Mouse (Mus musculus) T-helper 1 cell (primary cell): Measurements from ENCODE around the gene Rnf19b.

Experiments used
- in situ Hi-C: fragments of 300-600 bp; cut with MboI, MseI; formaldehyde crosslinking; loops from one replicate; pipeline ENCODE4 v1.15.1; 2025; ENCODE audit warnings: high pct_unique_total_duplicates

Gene Rnf19b

DNA sequence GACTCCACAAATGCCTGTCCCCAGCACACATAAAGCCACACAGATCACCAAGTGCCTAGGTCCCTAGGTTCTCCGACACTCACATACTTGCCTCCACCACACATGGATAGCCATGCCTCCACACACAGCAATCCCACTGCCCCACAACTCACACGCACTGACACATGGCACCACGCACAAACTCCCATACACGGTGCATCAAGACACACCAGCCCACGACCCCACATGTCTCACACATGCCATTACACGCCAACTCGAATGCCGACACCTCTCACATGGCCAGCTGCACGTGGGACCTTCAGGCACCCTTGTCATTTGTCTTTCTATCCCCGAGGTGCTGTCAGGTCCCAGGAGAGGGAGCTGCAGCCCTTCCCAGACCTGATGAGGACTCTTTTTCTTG, 61.6 kb downstream of the Rnf19b start:
- in situ Hi-C loops = no loop called here

- in situ Hi-C loops = no loop called here
Observed at GRCm38 (mm10) chr4:129120520-129121445, 62.7 kb downstream of the Rnf19b start.

GRCm38 (mm10) chr4:129121569-129122086, 63.6 kb downstream of the Rnf19b start, which contains the start of gene Hpca:
TSS of gene Hpca (minus strand) at chr4:129122036.
- in situ Hi-C loops = no loop called here

- in situ Hi-C loops = no loop called here
Observed at GRCm38 (mm10) chr4:129122107-129122506, 64.0 kb downstream of the Rnf19b start.

GRCm38 (mm10) chr4:129122719-129123118, 64.6 kb downstream of the Rnf19b start:
- in situ Hi-C loops = no loop called here

GRCm38 (mm10) chr4:129124652-129125146, 66.6 kb downstream of the Rnf19b start:
- in situ Hi-C loops = no loop called here

- in situ Hi-C loops = no loop called here
Observed at GRCm38 (mm10) chr4:129125736-129126451, 67.8 kb downstream of the Rnf19b start.

GRCm38 (mm10) chr4:129128582-129129338, 70.7 kb downstream of the Rnf19b start:
- in situ Hi-C loops = no loop called here

- in situ Hi-C loops = no loop called here
Observed at GRCm38 (mm10) chr4:129129387-129129786, 71.3 kb downstream of the Rnf19b start.

- in situ Hi-C loops = no loop called here
Observed at GRCm38 (mm10) chr4:129130149-129130548, 72.1 kb downstream of the Rnf19b start.

- in situ Hi-C loops = no loop called here
Observed at GRCm38 (mm10) chr4:129130755-129131303, 72.8 kb downstream of the Rnf19b start.

DNA sequence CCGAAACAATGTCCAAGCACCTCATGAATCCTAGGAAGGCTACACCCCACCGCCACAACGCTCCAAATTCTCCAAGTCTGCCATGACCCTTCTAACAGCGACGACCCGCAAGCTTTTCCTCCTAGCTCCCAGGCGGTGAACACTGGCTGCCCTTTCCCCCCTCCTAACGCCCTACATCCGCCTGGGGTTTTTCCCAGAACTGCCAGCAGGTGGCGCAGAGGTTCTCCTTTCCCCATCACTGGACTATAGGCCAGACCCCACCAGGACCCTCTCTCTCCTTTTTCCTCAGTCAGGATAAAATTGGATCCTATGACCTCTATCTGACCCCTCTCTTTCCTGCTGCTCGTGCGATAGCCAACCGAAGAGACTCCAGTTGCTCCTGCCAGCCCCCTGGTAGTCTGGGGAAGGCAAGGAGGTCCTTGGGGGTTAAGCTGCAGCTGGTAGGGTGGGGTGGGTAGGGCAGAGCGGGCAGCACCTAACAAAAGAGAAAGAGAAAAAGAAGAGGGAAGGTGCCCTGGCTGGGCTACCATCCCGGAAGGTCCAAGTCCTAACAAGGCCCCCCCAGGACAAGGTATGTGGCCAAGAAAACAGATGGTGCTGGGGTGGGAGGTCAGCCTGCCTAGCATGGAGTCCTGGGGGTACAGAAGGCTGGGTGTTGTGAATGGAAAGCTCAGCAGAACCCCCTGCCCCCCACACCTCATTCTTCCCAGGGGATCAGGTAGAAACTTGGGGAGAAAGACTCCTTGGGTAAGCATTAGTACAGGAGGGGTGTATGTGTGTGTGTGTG, 76.9 kb downstream of the Rnf19b start:
- in situ Hi-C loops = no loop called here
